ENCODE assay signal across 8 mouse cellular contexts in genomic region chr6:17763963-17764659, GRCm38 (mm10).
DNase-seq lines count a peak whose midpoint lies in the region; ATAC-seq and TF ChIP-seq lines count a peak whose summit lies in the region.

No protein-coding gene starts in this region.

- peaks cover 21% of the 10 kb centered on the region for H3K4me1 ChIP-seq in hindbrain, embryonic 12.5 days
- H3K4me1 ChIP-seq in hindbrain, embryonic 10.5 days (replicated peaks), result peaks cover 19% of the 10 kb centered on the region
- H3K4me1 ChIP-seq in heart, postnatal 0 days (ENCODE audit: control insufficient read depth, insufficient read depth), result peaks cover 46% of the 10 kb centered on the region
- peaks cover 91% of the 10 kb centered on the region for H3K4me1 ChIP-seq in megakaryocyte, embryonic 14.5 days

- DNase-seq in hindbrain, embryonic 10.5 days (ENCODE audit: low spot score), result no peak
- DNase-seq in brain, adult 2 months (ENCODE audit: low read depth, low spot score), result peak; percentile 94
- peak; percentile 61 for DNase-seq in heart, postnatal 0 days (ENCODE audit: low spot score)
- no peak for DNase-seq in gastrocnemius, adult 18-20 months (ENCODE audit: low spot score)
- DNase-seq in natural killer cell, adult 2 months (ENCODE audit: low spot score in 2 of 2), result no peak
- DNase-seq in thymus, postnatal 14 days, result no peak

- H3K27ac ChIP-seq in hindbrain, embryonic 12.5 days, result no peak overlapping the region
- H3K27ac ChIP-seq in hindbrain, embryonic 10.5 days, result no peak overlapping the region
- peak overlapping the region; percentile 69 for H3K27ac ChIP-seq in heart, postnatal 0 days (ENCODE audit: low read depth)

- no peak overlapping the region for H3K4me3 ChIP-seq in hindbrain, embryonic 12.5 days
- no peak overlapping the region for H3K4me3 ChIP-seq in hindbrain, embryonic 10.5 days
- no peak overlapping the region for H3K4me3 ChIP-seq in heart, postnatal 0 days (ENCODE audit: low read depth, low read length)
- H3K4me3 ChIP-seq in megakaryocyte, embryonic 14.5 days (replicated peaks), result peak overlapping the region; percentile 76

- ATAC-seq in hindbrain, embryonic 12.5 days (ENCODE audit: low FRiP score), result peak; percentile 16; the same call in 1 of the 2 replicates
- ATAC-seq in heart, postnatal 0 days (ENCODE audit: insufficient read depth, low read depth), result peak; percentile 68

- no peak overlapping the region for H3K4me2 ChIP-seq in hindbrain, embryonic 12.5 days (replicated peaks)
- H3K4me2 ChIP-seq in heart, postnatal 0 days (ENCODE audit: low read depth, low read length), result no peak overlapping the region

- no peaks in the 10 kb centered on the region for H3K36me3 ChIP-seq in hindbrain, embryonic 12.5 days
- no peaks in the 10 kb centered on the region for H3K36me3 ChIP-seq in hindbrain, embryonic 10.5 days
- H3K36me3 ChIP-seq in heart, postnatal 0 days (replicated peaks; ENCODE audit: control insufficient read depth, insufficient read depth, low read length), result no peaks in the 10 kb centered on the region
- peaks cover 37% of the 10 kb centered on the region for H3K36me3 ChIP-seq in megakaryocyte, embryonic 14.5 days (replicated peaks; ENCODE audit: low read length)

- H3K27me3 ChIP-seq in hindbrain, embryonic 12.5 days, result no peaks in the 10 kb centered on the region
- H3K27me3 ChIP-seq in hindbrain, embryonic 10.5 days (ENCODE audit: insufficient read depth, poor library complexity, severe bottlenecking), result no peaks in the 10 kb centered on the region
- H3K27me3 ChIP-seq in heart, postnatal 0 days (ENCODE audit: control insufficient read depth, insufficient read depth, low read length), result no peaks in the 10 kb centered on the region
- no peaks in the 10 kb centered on the region for H3K27me3 ChIP-seq in megakaryocyte, embryonic 14.5 days (replicated peaks)

- no peak for TF ChIP-seq CTCF in heart, postnatal 0 days (IDR thresholded peaks at IDR 0.05; ENCODE audit: low read depth)

- no peak for TF ChIP-seq EP300 in heart, postnatal 0 days (IDR thresholded peaks at IDR 0.05; ENCODE audit: low read depth)

- 77% methylated on average over 9 of the region's 9 CpGs for WGBS in hindbrain, embryonic 12.5 days
- 91% methylated on average over 9 of the region's 9 CpGs for WGBS in hindbrain, embryonic 10.5 days
- 54% methylated on average over 9 of the region's 9 CpGs for WGBS in heart, postnatal 0 days

- no peak overlapping the region for H3K9ac ChIP-seq in hindbrain, embryonic 12.5 days
- no peak overlapping the region for H3K9ac ChIP-seq in heart, postnatal 0 days (replicated peaks; ENCODE audit: low read depth, low read length)

- H3K9me3 ChIP-seq in hindbrain, embryonic 12.5 days (replicated peaks), result no peaks in the 10 kb centered on the region
- no peaks in the 10 kb centered on the region for H3K9me3 ChIP-seq in hindbrain, embryonic 10.5 days
- H3K9me3 ChIP-seq in heart, postnatal 0 days (replicated peaks; ENCODE audit: control insufficient read depth, low read length), result no peaks in the 10 kb centered on the region
- no peaks in the 10 kb centered on the region for H3K9me3 ChIP-seq in megakaryocyte, embryonic 14.5 days

Comparison
In these comparisons a context has a peak if more than half of its experiments do, and no peak if none do; other contexts are left out.
1. DNase-seq: peak in brain, adult 2 months (single experiment) and heart, postnatal 0 days (single experiment); none in hindbrain, embryonic 10.5 days (single experiment), gastrocnemius, adult 18-20 months (single experiment), natural killer cell, adult 2 months (0 of 2) and thymus, postnatal 14 days (single experiment).